Mouse (Mus musculus) ovary, postnatal 14 days (tissue): Measurements from ENCODE around the gene Zfp52.

ENCODE experiments used
- DNase-seq: peaks from one replicate; pipeline ENCODE4 v3.0.0; 2022; ENCODE audit warnings: low spot score

Zfp52 gene

DNA sequence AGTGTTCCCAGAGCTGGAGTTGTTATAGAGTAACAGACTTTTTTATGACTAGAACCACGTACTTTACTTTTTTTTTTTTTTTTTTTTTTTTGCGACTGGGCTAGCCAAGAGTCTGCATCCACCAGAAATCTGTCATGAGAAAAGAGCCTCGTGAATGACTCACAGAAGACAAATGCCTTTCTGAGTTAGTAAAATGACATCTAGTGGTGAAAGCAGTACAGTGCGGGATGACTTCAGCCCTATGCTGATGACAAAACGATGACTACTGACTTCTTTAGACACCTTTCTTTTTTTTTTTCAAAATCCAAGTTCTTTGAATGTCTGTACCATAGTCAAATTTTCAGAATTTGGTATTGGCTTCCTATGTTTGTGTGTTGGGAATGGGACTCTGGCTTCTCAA is 30.9 kb downstream of the Zfp52 start:
- peak; percentile 9 for DNase-seq

DNA sequence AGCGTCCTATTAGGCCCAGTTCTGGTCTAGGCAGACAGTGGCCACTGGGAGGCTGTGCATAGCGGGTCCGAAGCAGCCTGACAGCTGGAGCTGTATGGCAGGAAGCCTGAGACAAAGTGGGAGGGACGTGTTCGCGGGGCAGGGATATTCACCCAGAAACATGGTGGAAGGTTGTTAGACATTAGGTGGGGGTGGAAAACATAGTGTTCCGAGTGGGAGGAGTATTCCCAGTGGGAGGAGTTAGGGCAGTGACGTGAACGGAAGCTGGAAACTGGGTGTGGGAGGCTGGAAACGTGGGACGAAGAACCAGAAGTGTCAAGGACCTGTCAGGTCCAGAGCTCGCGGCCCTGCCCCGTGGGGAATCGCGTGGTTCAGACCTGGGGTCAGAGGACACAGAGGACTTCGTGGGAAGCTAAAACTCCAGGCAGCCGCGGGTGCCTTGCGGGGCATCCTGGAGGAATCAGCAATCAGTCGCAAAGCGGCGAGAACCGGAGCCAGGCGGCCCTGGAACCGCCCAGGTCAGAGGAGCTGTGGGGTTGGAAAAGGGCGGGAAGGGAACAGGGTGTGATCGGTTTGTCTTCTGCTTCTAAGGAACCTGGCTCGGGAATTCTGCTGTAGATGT is 31.5 kb downstream of the Zfp52 start, which contains the start of gene Zfp948:
Gene Zfp948 (plus strand): TSS at position 281 of the 622 bp plus-strand sequence.
- peak; percentile 77 for DNase-seq

DNA sequence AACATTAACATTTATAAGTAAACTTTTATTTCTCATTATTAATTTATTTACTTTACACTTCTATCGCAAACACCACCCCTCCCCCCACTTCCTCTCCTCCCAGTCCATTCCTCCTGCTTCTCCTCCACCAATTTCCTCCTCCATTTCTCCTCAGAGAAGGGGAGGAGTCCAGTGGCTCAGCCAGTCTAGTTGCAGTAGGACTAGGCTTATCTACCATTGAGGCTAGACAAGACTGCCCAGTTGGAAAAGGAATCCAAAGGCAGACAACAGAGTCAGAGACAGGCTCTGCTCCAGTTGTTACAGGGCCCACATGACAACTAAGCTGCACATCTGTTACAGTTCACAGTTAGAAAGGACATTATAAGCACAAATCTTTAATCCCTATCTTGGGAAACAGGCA is 32.4 kb downstream of the Zfp52 start:
- no peak for DNase-seq

DNA sequence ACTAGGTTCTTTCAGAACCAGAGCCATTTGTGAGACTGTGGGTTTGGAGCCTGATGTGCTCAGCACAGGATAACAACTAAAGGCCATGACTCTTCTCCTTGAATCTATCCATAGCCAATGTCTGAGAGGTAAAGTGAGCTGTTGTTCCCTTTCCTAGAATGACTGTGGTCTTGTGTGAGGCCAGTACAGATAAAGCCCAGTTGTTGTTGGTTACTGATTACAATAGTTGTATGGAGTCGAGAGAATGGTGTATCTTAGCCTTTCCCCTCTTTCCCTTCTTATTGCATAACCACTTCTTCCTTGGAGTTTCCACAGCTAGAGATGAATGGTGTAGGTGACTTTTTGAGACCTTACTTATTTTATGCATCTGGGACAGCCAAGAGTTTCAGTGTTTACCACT is 43.7 kb downstream of the Zfp52 start:
- no peak for DNase-seq

DNA sequence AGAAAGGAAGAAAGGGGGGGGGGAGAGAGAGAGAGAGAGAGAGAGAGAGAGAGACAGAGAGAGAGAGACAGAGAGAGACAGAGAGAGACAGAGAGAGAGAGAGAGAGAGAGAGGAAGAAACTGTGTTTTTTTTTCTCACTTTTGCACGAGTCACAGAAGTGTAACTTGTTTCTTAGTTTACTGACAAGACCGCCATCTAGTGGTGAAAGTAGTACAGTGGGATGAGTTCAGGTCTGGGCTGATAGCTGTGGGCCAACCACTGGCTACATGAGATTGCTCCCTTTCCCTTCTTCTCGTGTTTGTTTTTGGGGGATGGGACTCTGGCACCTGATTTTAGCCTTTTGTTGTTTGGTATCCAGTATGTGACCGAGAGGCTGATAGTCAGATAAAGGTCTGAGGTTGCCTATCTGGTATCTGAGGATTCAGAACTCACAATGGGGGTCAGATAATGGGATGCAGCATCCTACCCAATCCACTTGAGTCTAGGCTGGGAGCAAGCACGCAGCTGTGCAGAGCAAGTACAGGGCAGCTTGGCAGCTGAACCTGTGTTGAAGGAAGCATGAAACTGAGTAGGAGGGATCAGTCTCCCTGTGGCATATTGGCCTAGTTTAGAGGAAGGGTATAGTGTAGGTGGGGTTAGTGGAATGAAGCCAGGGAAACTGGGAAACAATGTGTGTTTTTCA is 44.3 kb downstream of the Zfp52 start:
- peak; percentile 34 for DNase-seq

DNA sequence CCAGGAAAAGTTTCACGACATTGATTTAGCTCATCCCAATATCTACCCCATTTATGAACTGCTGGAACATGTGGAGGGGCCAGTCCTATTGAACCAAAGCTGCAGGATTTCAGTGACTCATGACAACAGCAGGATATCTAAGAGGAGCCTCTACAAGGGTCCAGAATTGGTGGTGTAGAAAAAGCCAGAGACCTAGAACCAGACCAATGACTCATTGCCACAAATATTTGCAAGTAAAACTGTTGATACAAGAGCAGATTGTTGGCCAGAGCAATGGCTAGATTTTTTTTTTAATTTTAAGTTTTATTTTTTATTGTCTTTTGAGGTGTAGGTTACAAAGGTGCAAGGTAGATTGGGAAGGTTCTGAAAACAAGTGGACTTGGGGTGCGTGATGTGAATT is 50.2 kb downstream of the Zfp52 start:
- DNase-seq, result no peak
